Mouse (Mus musculus): ENCODE measurements at regions not wholly inside any gene's neighbourhood (a gene's known extent, or its start where the extent isn't known, plus 50 kb on each side); places are given as distances from the start of the nearest gene placed in this dataset.

DNA sequence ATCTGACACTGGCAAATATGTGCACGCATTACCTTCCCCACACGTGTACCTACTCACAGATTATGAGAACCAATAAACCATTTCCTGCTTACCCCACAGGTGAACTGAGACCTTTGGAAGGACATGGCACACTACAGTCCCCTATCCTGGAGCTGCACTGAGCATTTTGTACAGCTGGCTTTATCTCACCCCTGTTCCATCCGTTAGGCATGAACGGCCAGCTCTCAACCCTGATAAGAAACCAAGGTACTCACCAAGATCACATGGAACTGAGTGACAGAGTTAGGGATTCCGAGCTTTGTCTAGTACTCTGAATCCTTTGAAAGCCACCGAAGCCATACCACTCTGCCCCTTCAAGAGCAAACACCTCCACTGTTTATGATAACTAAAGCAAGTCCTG, 179.1 kb downstream of the Shq1 start:
- no peak for DNase-seq (ENCODE audit: extremely low spot score, low spot score)
- 94% methylated on average over 6 of the region's 6 CpGs for WGBS

DNA sequence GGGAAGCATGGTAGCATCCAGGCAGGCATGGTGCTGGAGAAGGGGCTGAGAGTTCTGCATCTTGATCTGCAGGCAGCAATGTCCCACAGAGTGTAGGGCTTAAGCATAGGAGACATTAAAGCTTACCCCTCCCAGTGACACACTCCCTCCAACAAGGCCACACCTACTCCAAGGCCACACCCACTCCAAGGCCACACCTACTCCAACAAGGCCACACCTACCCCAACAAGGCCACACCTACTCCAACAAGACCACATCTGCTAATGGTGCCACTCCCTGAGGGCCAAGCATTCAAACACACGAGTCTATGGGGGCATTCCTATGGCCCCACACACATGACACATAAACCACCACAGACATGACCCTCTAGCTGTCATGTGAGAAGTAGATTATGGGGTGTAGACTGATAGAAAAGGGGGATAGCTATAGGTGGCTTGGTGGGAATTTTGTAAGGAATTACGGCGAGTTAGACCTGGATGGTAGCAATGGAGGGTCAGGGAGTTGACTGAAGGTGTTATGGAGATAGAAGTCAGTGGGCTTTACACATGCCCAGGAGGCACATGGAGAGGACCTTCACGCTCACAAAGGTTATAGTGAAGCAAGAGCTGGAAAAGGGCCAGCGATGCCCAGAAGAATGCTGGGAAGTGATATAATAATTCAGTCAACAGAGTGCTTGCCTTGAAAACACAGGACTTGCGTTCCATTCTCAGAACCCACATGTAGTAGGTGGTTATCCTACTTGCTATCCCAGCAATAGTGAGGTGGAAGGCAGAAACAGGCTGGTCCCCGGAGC, 179.8 kb downstream of the Shq1 start:
- DNase-seq (ENCODE audit: extremely low spot score, low spot score): no peak
- no peak overlapping the region for H3K4me3 ChIP-seq

More for the DNA sequence above, 179.1 kb downstream of the Shq1 start:
- Histone ChIP-seq H3K36me3 (replicated peaks) (no peaks in the 10 kb centered on the region), H3K4me1 (peaks cover 10% of the 10 kb centered on the region), H3K9me3 (no peaks in the 10 kb centered on the region), H3K27ac (no peak overlapping the region), H3K27me3 (ENCODE audit: poor library complexity, severe bottlenecking) (peaks cover 21% of the 10 kb centered on the region), H3K4me3 (no peak overlapping the region)

DNA sequence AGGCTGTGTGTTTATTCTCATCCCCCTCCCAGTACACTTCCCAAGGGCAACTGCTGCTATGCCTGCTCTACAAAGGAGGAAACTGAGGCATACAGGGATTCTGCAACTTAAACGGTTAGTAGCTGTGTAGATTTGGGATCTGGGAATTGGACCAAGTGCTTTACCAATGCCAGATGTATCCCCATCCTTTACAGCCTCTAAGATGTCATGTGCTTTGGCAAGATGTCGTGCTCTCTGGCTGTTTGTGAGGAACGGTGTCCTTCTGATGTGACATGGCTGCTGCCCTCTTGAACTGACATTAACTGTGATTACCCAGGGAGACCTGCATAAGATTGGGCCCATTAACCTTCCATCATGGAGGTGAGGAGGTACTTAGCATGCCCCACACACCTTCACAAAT, 187.1 kb downstream of the Shq1 start:
- DNase-seq (ENCODE audit: extremely low spot score, low spot score): no peak
- 86% methylated on average over 3 of the region's 3 CpGs for WGBS
- H3K27me3 ChIP-seq (ENCODE audit: poor library complexity, severe bottlenecking): peaks cover 37% of the 10 kb centered on the region

More for the DNA sequence above, 179.8 kb downstream of the Shq1 start:
- Histone ChIP-seq H3K4me1 (peaks cover 10% of the 10 kb centered on the region), H3K27me3 (ENCODE audit: poor library complexity, severe bottlenecking) (peaks cover 21% of the 10 kb centered on the region), H3K36me3 (replicated peaks) (no peaks in the 10 kb centered on the region), H3K9me3 (peaks cover 2% of the 10 kb centered on the region; the same call in 1 of the 2 replicates), H3K27ac (no peak overlapping the region)
- WGBS: 91% methylated on average over 7 of the region's 7 CpGs

DNA sequence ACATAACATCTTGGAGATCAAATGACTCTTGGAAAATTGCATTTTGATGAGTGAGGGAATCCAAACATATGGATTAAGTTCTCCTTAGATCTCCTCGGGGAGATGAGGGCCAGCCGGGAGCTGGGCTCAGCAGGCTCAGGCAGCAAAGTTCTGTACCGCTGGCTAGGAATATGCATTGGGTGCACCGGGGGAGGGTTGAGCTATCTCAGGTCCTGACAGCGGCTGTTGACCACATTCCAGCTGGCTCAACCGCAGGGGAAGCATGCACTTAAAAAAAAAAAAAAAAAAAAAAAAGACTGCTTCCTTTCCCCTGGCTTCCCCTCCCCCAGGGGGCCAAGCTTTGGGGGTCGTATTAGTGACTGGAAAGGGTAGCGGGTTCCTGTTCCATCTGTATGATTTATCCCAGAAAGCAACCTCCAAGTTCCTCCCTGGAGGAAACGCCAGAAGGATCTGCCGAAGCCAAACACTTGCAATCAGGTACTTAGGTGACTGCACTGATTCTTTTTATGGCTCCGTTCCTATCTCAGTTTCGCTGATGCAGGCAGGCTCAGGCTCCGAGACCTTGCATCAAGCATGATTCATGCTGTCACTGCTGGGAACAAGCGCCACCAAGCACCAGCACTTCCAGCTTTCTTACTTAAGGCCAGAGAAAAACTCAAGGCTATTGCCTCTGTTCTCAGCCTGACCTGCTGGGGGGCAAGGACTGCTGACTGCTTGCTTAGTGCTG, 187.7 kb downstream of the Shq1 start:
- no peak overlapping the region for H3K27ac ChIP-seq
- H3K9me3 ChIP-seq: peaks cover 16% of the 10 kb centered on the region
- no peak for DNase-seq (ENCODE audit: extremely low spot score, low spot score)
- H3K36me3 ChIP-seq (replicated peaks): no peaks in the 10 kb centered on the region
- peaks cover 37% of the 10 kb centered on the region for H3K27me3 ChIP-seq (ENCODE audit: poor library complexity, severe bottlenecking)
- peaks cover 10% of the 10 kb centered on the region for H3K4me1 ChIP-seq
- no peak overlapping the region for H3K4me3 ChIP-seq
- 19% methylated on average over 14 of the region's 14 CpGs for WGBS

More for the DNA sequence above, 187.1 kb downstream of the Shq1 start:
- Histone ChIP-seq H3K4me3 (no peak overlapping the region), H3K4me1 (peaks cover 11% of the 10 kb centered on the region), H3K27ac (no peak overlapping the region), H3K9me3 (peaks cover 16% of the 10 kb centered on the region), H3K36me3 (replicated peaks) (no peaks in the 10 kb centered on the region)

DNA sequence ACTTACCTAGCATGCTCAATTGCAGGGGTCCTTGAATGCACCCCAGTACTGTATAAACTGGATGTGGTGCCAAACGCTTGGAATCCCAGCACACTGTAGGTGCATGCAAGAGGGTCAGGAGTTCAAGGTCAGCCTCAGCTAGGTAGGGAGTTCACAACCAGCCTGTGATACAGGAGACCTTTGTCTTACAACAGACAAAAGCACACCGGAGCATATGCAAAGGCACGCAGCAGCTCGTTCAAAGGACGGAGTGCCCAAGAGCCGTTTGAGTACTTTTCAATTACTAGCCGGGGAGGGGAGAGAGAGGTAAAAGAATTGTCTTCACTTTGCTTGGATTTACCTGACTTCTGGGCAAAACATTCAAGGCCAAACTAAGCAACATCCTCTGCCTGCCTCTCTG, 188.4 kb downstream of the Shq1 start:
- no peak for DNase-seq (ENCODE audit: extremely low spot score, low spot score)
- Histone ChIP-seq H3K9me3 (peaks cover 16% of the 10 kb centered on the region), H3K4me3 (no peak overlapping the region), H3K27ac (no peak overlapping the region), H3K27me3 (ENCODE audit: poor library complexity, severe bottlenecking) (peaks cover 37% of the 10 kb centered on the region), H3K4me1 (peaks cover 10% of the 10 kb centered on the region), H3K36me3 (replicated peaks) (no peaks in the 10 kb centered on the region)
- 34% methylated on average over 7 of the region's 7 CpGs for WGBS

DNA sequence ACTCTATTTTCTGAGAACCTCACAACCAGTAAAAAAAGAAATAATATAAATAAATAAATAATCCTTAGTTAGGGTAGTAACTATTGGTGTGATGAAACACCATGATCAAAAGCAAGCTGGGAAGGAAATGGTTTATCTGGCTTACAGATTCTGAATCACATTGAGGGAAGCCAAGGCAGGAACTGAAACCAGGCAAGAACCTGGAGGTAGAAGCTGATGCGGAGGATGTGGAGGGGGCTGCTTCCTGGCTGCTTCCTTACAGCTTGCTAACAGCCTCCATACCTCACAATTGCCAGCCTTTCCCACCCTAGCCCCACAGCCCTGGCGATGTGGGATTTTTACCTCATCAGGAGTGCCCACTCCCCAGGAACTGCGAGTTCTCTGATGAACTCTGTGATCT, 190.4 kb downstream of the Shq1 start:
- Histone ChIP-seq H3K9me3 (peaks cover 8% of the 10 kb centered on the region), H3K4me3 (no peak overlapping the region), H3K27ac (no peak overlapping the region), H3K36me3 (replicated peaks) (no peaks in the 10 kb centered on the region), H3K27me3 (ENCODE audit: poor library complexity, severe bottlenecking) (peaks cover 39% of the 10 kb centered on the region), H3K4me1 (peaks cover 12% of the 10 kb centered on the region)
- DNase-seq (ENCODE audit: extremely low spot score, low spot score): no peak
- 94% methylated on average over 3 of the region's 3 CpGs for WGBS

DNA sequence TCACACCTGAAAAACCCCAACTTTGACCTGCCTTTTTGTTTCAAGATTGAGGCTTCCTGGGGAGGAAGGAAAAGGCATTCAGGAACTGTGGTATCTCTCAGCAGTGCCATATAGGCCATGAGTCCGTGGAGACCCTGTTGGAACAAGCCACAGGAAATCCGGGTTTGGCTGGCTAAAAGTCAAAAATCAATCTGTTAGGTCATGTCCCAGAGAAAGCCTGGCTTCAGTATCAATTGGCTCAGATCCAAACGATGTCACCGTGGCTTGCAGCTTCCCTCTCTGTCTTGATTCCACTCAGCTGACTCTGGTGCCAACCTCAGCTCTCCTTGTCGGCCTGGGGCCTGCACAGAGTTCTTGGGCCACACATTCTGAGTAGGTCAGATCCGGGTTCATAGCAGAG, 191.1 kb downstream of the Shq1 start:
- peaks cover 18% of the 10 kb centered on the region for H3K4me1 ChIP-seq
- WGBS: 83% methylated on average over 6 of the region's 6 CpGs
- H3K27ac ChIP-seq: no peak overlapping the region
- no peaks in the 10 kb centered on the region for H3K36me3 ChIP-seq (replicated peaks)
- DNase-seq (ENCODE audit: extremely low spot score, low spot score): no peak
- no peak overlapping the region for H3K4me3 ChIP-seq
- peaks cover 45% of the 10 kb centered on the region for H3K27me3 ChIP-seq (ENCODE audit: poor library complexity, severe bottlenecking)
- peaks cover 2% of the 10 kb centered on the region; the same call in 1 of the 2 replicates for H3K9me3 ChIP-seq

DNA sequence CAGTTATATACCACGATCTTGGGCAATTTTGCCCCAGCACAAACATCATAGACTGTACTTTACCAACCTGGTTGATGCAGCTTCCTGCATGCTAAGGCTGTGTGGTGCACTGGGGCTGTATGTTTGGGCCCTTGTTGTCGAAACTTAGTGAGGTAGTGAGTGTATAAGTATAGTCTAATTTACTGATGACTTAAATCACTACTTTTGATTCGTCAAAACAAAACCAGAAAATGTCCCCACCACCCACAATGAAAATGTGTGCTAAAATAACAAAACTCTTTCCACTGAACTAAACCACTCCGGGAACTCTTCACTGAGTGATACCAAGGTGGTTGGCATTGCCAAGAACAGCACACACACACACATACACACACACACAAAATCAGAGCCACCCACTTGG, 191.5 kb downstream of the Shq1 start:
- Histone ChIP-seq H3K4me3 (no peak overlapping the region), H3K27ac (no peak overlapping the region), H3K27me3 (ENCODE audit: poor library complexity, severe bottlenecking) (peaks cover 42% of the 10 kb centered on the region), H3K9me3 (no peaks in the 10 kb centered on the region), H3K4me1 (peaks cover 21% of the 10 kb centered on the region), H3K36me3 (replicated peaks) (no peaks in the 10 kb centered on the region)
- 90% methylated on average over 4 of the region's 4 CpGs for WGBS
- no peak for DNase-seq (ENCODE audit: extremely low spot score, low spot score)

DNA sequence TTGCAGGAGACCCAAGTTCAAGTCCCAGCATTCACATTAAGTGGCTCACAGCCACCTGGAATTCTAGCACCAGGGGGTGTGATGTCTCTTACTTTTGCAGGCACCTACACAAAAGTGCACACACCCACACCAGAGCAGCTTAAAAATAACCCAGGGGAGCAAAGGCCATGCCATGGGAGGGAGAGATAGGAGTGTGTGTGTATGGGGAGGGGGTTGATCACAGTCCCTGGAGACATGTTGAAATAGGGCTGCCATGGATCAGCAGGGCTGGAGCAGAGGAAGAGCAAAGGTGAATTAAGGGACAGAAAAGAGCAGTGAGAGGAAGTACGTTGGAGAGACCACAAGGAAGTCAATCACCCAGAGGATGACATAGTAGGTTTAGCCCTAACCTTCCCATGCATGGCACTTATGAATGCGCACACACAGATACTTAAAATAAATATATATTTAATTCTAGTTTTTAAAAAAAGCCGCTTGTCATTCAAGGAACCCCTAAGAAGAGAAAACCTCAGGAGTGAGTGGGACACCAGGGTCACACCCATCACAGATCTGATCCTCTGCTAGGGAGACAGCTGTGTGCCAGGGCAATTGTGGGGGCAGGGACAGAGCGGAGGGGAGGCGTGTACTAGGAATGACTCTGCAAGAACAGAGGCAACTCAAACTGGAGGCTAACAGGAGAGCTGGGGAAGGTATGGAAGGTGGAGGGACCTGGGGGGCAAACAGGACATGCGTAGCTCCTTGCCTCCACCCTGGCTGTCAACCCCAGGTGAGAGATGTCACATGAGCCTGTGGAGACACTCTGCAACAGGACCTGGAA, 189.5 kb upstream of the Rybp start:
- no peak for DNase-seq (ENCODE audit: extremely low spot score, low spot score)
- peaks cover 11% of the 10 kb centered on the region; the same call in 1 of the 2 replicates for H3K9me3 ChIP-seq
- peaks cover 17% of the 10 kb centered on the region for H3K4me1 ChIP-seq
- peaks cover 20% of the 10 kb centered on the region for H3K27me3 ChIP-seq (ENCODE audit: poor library complexity, severe bottlenecking)
- H3K4me3 ChIP-seq: no peak overlapping the region
- no peaks in the 10 kb centered on the region for H3K36me3 ChIP-seq (replicated peaks)
- H3K27ac ChIP-seq: no peak overlapping the region
- 87% methylated on average over 6 of the region's 6 CpGs for WGBS

DNA sequence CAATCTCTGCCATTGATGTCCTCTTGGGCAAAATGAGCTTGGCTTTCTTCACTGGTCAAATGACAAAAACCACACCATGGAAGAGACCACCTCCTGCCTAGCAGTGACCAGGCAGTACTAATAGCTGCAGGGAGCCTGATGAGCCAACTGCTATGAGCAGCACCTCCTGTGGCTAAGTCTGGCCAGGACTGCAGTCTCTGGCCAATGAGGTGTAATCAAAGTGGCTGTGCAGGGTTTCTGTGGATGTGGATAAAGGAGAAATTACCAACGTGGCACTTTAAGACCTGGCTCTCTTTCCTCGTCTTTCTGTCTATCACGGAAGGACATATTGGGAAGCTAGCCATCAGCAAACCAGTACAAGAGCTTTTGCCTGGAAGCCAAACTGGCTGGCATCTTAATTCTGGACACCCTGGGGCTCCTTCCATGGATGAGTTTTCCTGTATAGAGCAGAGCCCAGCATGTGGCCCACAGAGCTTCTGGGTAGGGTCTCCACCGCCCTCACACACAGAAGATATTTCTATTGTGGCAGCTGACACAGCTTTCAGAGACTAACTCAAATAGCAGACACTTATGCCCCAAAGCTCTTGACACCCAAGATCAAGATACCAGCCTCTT, 188.2 kb upstream of the Rybp start:
- Histone ChIP-seq H3K27ac (no peak overlapping the region), H3K4me3 (no peak overlapping the region), H3K4me1 (peaks cover 17% of the 10 kb centered on the region), H3K9me3 (peaks cover 17% of the 10 kb centered on the region; the same call in 1 of the 2 replicates), H3K27me3 (ENCODE audit: poor library complexity, severe bottlenecking) (peaks cover 14% of the 10 kb centered on the region), H3K36me3 (replicated peaks) (no peaks in the 10 kb centered on the region)
- 56% methylated on average over 4 of the region's 4 CpGs for WGBS
- DNase-seq (ENCODE audit: extremely low spot score, low spot score): no peak

DNA sequence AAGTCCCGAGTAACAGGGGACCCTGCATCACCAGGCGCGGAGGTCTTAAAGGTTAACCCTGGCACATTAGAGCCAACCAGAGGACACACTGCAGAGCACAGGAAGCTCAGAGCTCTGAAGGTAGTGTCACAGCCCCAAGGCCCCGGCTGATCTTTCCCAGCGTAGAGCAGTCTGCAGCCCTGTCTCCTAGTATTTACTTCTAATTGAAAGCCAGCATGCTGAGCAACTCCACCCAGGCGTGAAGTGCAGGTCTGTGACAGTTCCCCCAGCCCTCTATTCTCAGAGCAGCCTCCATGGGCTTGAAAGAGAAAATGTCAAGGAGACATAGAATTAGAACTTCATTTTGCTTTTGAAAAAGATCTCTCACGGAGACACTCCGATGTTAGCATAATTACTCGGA, 187.0 kb upstream of the Rybp start:
- no peak overlapping the region for H3K4me3 ChIP-seq
- WGBS: 73% methylated on average over 9 of the region's 9 CpGs
- peaks cover 17% of the 10 kb centered on the region for H3K4me1 ChIP-seq
- H3K9me3 ChIP-seq: peaks cover 17% of the 10 kb centered on the region; the same call in 1 of the 2 replicates
- no peaks in the 10 kb centered on the region for H3K36me3 ChIP-seq (replicated peaks)
- no peak for DNase-seq (ENCODE audit: extremely low spot score, low spot score)
- H3K27ac ChIP-seq: no peak overlapping the region
- peaks cover 14% of the 10 kb centered on the region for H3K27me3 ChIP-seq (ENCODE audit: poor library complexity, severe bottlenecking)

DNA sequence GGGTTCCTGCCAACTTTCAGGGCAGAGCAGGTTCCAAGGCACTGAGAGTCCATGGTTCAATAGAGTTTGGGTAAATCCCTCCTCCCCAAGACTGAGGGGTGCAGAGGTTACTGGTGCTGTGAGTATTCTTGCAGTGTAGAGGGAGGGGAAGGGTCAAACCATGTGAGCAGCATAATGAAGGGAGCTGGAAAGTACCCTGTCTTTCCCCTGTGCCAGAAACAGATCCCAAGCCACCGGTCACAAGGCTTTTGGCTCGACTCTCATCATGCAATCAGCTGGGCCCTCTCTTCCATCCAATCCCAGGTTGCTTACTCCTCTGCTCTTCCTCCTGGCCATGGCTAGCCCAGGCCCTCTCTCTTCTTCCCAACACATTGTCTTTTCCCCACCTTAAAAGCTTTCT, 182.8 kb upstream of the Rybp start:
- H3K9me3 ChIP-seq: peaks cover 18% of the 10 kb centered on the region; the same call in 1 of the 2 replicates
- no peak overlapping the region for H3K4me3 ChIP-seq
- 87% methylated on average over 2 of the region's 2 CpGs for WGBS
- no peak for DNase-seq (ENCODE audit: extremely low spot score, low spot score)
- H3K27me3 ChIP-seq (ENCODE audit: poor library complexity, severe bottlenecking): peaks cover 14% of the 10 kb centered on the region
- no peak overlapping the region for H3K27ac ChIP-seq
- H3K36me3 ChIP-seq (replicated peaks): no peaks in the 10 kb centered on the region
- H3K4me1 ChIP-seq: peaks cover 10% of the 10 kb centered on the region
